Mouse (Mus musculus) ES-Bruce4 (cell line): Measurements from ENCODE around the gene Slc22a7.

ENCODE experiments used
- CTCF ChIP-seq: IDR thresholded peaks from one replicate; pipeline ENCODE4 v1.8.1; 2011; ENCODE audit warnings: low read depth, low read length
- EP300 ChIP-seq: IDR thresholded peaks from 2 replicates; pipeline ENCODE4 v1.6.1; 2011; ENCODE audit warnings: low read depth, low read length; ENCODE audit not compliant: insufficient read depth
- POLR2A ChIP-seq: IDR thresholded peaks from one replicate; pipeline ENCODE4 v1.8.1; 2011; ENCODE audit warnings: low read length; ENCODE audit not compliant: insufficient read depth

GRCm38 (mm10) chr17:46467830-46468229 is 29.6 kb upstream of the Slc22a7 start:
- TF ChIP-seq POLR2A (no peak), CTCF (no peak), EP300 (no peak)
